Mouse (Mus musculus) MEL (cell line): ENCODE results near the gene Mapt. TPM values are rescaled to one million over a fixed set of nuclear protein-coding genes. Genes with fewer than 3 reads are reported as not detected.

ENCODE experiments used
- DNase-seq: peaks from one replicate; pipeline ENCODE4 v3.0.0; 2011; ENCODE audit warnings: low read depth, low spot score
- H3K27ac ChIP-seq: 2 replicates; pipeline ENCODE4 v1.5.1; 2012; ENCODE audit warnings: low read depth, mild to moderate bottlenecking, control low read depth, low read length, moderate library complexity; ENCODE audit not compliant: control insufficient read depth
- H3K27me3 ChIP-seq, 2 experiments: fragments of 150-350 bp in 1 of 2; sonication (generic) in 1 of 2; 2 replicates each; pipeline ENCODE4 v1.6.1; 2012; ENCODE audit warnings: low read length in 2 of 2, mild to moderate bottlenecking in 2 of 2, improper control_type of control experiment in 1 of 2, moderate library complexity in 1 of 2; ENCODE audit not compliant: insufficient read depth in 2 of 2, control insufficient read depth in 1 of 2
- H3K36me3 ChIP-seq, 2 experiments: 2 replicates each; pipeline ENCODE4 v1.6.1; 2012 to 2014; ENCODE audit warnings: low read length in 2 of 2, improper control_type of control experiment in 1 of 2, inconsistent platforms in 1 of 2, mild to moderate bottlenecking in 1 of 2; ENCODE audit not compliant: insufficient read depth in 2 of 2, control insufficient read depth in 1 of 2
- H3K4me1 ChIP-seq, 2 experiments: fragments of 150-350 bp in 1 of 2; sonication (generic) in 1 of 2; 2 replicates each; pipeline ENCODE4 v1.6.1; 2012; ENCODE audit warnings: low read length in 2 of 2, improper control_type of control experiment in 1 of 2, mild to moderate bottlenecking in 1 of 2; ENCODE audit not compliant: insufficient read depth in 2 of 2, control insufficient read depth in 1 of 2
- H3K4me3 ChIP-seq, 2 experiments: fragments of 150-350 bp in 1 of 2; sonication (generic) in 1 of 2; 2 replicates each; pipeline ENCODE4 v1.5.1; 2012; ENCODE audit warnings: low read depth in 2 of 2, low read length in 2 of 2, mild to moderate bottlenecking in 2 of 2, moderate library complexity in 2 of 2, control low read depth in 1 of 2, improper control_type of control experiment in 1 of 2; ENCODE audit not compliant: control insufficient read depth in 1 of 2, insufficient read depth in 1 of 2
- H3K79me2 ChIP-seq: 2 replicates; pipeline ENCODE4 v1.6.1; 2012; ENCODE audit warnings: mild to moderate bottlenecking, low read length, moderate library complexity; ENCODE audit not compliant: control insufficient read depth, poor library complexity, insufficient read depth
- H3K9ac ChIP-seq: 2 replicates; pipeline ENCODE4 v1.6.1; 2012; ENCODE audit warnings: low read depth, mild to moderate bottlenecking, control low read depth, low read length, moderate library complexity; ENCODE audit not compliant: control insufficient read depth, poor library complexity, severe bottlenecking
- H3K9me3 ChIP-seq: fragments of 150-350 bp; sonication (generic); replicated peaks from 2 replicates; pipeline ENCODE4 v1.6.1; 2012; ENCODE audit warnings: mild to moderate bottlenecking, low read length, improper control_type of control experiment, moderate library complexity; ENCODE audit not compliant: insufficient read depth
- BHLHE40 ChIP-seq: IDR thresholded peaks from 2 replicates; pipeline ENCODE4 v1.6.1; 2012; ENCODE audit warnings: low read depth, mild to moderate bottlenecking, inconsistent platforms, low read length, improper control_type of control experiment, borderline replicate concordance
- CHD2 ChIP-seq: IDR thresholded peaks from 2 replicates; pipeline ENCODE4 v1.6.1; 2011; ENCODE audit warnings: low read length, improper control_type of control experiment
- CTCF ChIP-seq, 3 experiments: IDR thresholded peaks in 2 of 3; conservative IDR thresholded peaks in 1 of 3; 2 replicates each; pipeline ENCODE4 v1.5.1; 2011 to 2012; ENCODE audit warnings: low read length in 3 of 3, low read depth in 2 of 3, mild to moderate bottlenecking in 2 of 3, improper control_type of control experiment in 1 of 3, inconsistent platforms in 1 of 3, mixed read lengths in 1 of 3, moderate library complexity in 1 of 3; ENCODE audit not compliant: control insufficient read depth in 1 of 3, insufficient read depth in 1 of 3, poor library complexity in 1 of 3, severe bottlenecking in 1 of 3
- JUND ChIP-seq: IDR thresholded peaks from 2 replicates; pipeline ENCODE4 v1.6.1; 2011; ENCODE audit warnings: low read depth, mild to moderate bottlenecking, improper control_type of control experiment, low read length
- MAFK ChIP-seq: IDR thresholded peaks from 2 replicates; pipeline ENCODE4 v1.6.1; 2011; ENCODE audit warnings: low read depth, mild to moderate bottlenecking, low read length, improper control_type of control experiment, borderline replicate concordance
- MAX ChIP-seq: IDR thresholded peaks from 2 replicates; pipeline ENCODE4 v1.6.1; 2011; ENCODE audit warnings: low read length, improper control_type of control experiment
- MEF2A ChIP-seq: IDR thresholded peaks from 2 replicates; pipeline ENCODE4 v1.6.1; 2014; ENCODE audit warnings: low read depth, mild to moderate bottlenecking, inconsistent platforms, low read length, improper control_type of control experiment; ENCODE audit not compliant: poor library complexity, insufficient replicate concordance, severe bottlenecking; ENCODE audit errors: extremely low read depth
- MYC ChIP-seq: IDR thresholded peaks from 2 replicates; pipeline ENCODE4 v1.6.1; 2011; ENCODE audit warnings: low read depth, mild to moderate bottlenecking, low read length, improper control_type of control experiment, moderate library complexity
- POLR2AphosphoS5 ChIP-seq: IDR thresholded peaks from 2 replicates; pipeline ENCODE4 v1.6.1; 2012; ENCODE audit warnings: low read depth, borderline replicate concordance, mild to moderate bottlenecking, inconsistent platforms, low read length, moderate library complexity, mixed read lengths
- RAD21 ChIP-seq: IDR thresholded peaks from 2 replicates; pipeline ENCODE4 v1.6.1; 2011; ENCODE audit warnings: mild to moderate bottlenecking, low read depth, low read length, improper control_type of control experiment
- RCOR1 ChIP-seq: IDR thresholded peaks from 2 replicates; pipeline ENCODE4 v1.6.1; 2012; ENCODE audit warnings: low read depth, mild to moderate bottlenecking, inconsistent platforms, low read length, improper control_type of control experiment
- TCF12 ChIP-seq: IDR thresholded peaks from 2 replicates; pipeline ENCODE4 v1.6.1; 2014; ENCODE audit warnings: low read depth, mild to moderate bottlenecking, inconsistent platforms, low read length, improper control_type of control experiment, moderate library complexity
- UBTF ChIP-seq: IDR thresholded peaks from 2 replicates; pipeline ENCODE4 v1.6.1; 2012; ENCODE audit warnings: low read depth, mild to moderate bottlenecking, inconsistent platforms, low read length, improper control_type of control experiment, moderate library complexity, borderline replicate concordance; ENCODE audit not compliant: insufficient read depth
- polyA plus RNA-seq, 2 experiments: library from polyadenylated mRNA; stranded (reverse) in 1 of 2; unstranded in 1 of 2; fragments of >175 nt in 1 of 2; fragments of >200 nt in 1 of 2; gene quantifications; 2 replicates each; pipeline versions ENCODE4 v1.2.1 to v1.2.4; 2012; ENCODE audit warnings: low replicate concordance in 2 of 2, low read depth in 1 of 2; ENCODE audit not compliant: insufficient read length in 2 of 2, insufficient read depth in 1 of 2, missing spikeins in 1 of 2
- total RNA-seq: library from RNA; depleted of rRNA; stranded (reverse); fragments of 300-350 nt; gene quantifications from 2 replicates; pipeline ENCODE4 v1.2.3, GENCODE M21; 2012

The Mapt gene
- total and polyA plus RNA-seq, 3 experiments, result 0.89 to 1.7 TPM; not detected in 1

GRCm38 (mm10) chr11:104229391-104229790, 1.8 kb upstream of the Mapt start:
- Histone ChIP-seq H3K27me3 (no peaks in the 10 kb centered on the region; a peak in 1 of 4 replicates), H3K79me2 (peaks cover 2% of the 10 kb centered on the region; the same call in 1 of the 2 replicates), H3K9ac (no peak overlapping the region), H3K4me3 (no peak overlapping the region), H3K9me3 (no peaks in the 10 kb centered on the region), H3K4me1 (peaks cover 0 to 5% of the 10 kb centered on the region in 2 experiments; a peak in 1 of 4 replicates), H3K27ac (no peak overlapping the region), H3K36me3 (peaks cover 0 to 3% of the 10 kb centered on the region in 2 experiments; a peak in 2 of 4 replicates)
- TF ChIP-seq UBTF (no peak), MYC (no peak), RCOR1 (no peak), MAFK (no peak)
- DNase-seq, result peak; percentile 21

GRCm38 (mm10) chr11:104230066-104230778, 968 bp upstream of the Mapt start:
- Histone ChIP-seq H3K4me1 (peaks cover 0 to 5% of the 10 kb centered on the region in 2 experiments; a peak in 1 of 4 replicates), H3K9ac (peak overlapping the region; percentile 89), H3K79me2 (peaks cover 2% of the 10 kb centered on the region; the same call in 1 of the 2 replicates), H3K9me3 (no peaks in the 10 kb centered on the region), H3K27ac (no peak overlapping the region), H3K36me3 (peaks cover 0 to 3% of the 10 kb centered on the region in 2 experiments; a peak in 2 of 4 replicates), H3K4me3 (peak overlapping the region; percentile 85), H3K27me3 (no peaks in the 10 kb centered on the region; a peak in 2 of 4 replicates)
- no peak for TF ChIP-seq CHD2
- TF ChIP-seq CTCF (IDR thresholded peaks at IDR 0.05 in 2 of 3, conservative IDR thresholded peaks at IDR 0.05 in 1 of 3; ENCODE audit: control insufficient read depth in 1 of 3, insufficient read depth in 1 of 3, low read depth in 2 of 3, low read length in 3 of 3, poor library complexity in 1 of 3, severe bottlenecking in 1 of 3), result peak in 1 of 3 experiments; percentile 9; a peak in 1 of 6 replicates
- peak; percentile 73 for DNase-seq

DNA sequence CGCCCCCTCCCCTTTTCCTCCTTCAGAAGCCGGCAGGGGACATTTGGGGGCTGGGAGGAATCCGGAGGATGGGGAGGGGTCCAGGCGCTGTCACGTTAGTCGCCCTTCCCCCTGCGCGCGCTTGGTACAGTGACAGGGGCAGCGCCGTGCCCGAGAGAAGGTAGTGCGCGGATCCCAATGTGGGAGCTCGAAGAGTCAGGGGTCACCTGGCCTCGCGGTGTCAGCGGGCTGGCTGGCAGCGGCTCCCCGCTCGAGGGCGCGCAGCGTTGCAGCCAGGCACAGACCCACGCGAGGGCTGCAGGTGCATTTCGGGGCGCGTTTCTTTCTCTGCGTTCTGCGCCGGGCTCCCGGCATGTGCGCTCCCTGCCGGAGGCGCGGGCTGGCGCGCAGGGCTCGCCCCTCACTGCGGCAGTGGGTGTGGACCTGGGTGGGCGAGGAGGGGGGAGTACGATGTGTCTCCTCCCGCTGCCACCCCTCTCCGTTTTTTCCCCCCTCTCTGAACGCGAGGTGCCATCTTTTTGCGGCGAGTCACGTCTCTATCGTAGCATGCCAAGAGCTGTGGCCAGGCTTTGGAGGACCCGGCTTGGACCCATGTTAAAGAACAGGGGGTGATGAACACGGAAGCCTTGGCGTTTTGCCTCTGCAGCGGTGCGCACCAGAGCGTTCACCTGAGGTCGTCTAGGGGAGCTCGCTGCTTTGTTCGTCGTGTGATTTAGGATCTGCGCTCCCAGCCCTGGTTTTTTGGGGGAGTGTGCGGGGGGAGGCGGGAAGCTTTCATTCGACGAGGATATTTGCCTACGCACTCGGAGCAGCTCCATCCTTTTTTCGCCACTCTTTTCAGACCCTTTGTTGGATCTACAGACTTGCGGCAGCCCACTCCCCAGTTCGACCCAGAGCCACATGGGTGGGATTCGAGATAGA, 1.2 kb downstream of the Mapt start:
- H3K27ac ChIP-seq, result no peak overlapping the region

More for the DNA sequence above, 1.2 kb downstream of the Mapt start:
- TF ChIP-seq TCF12 (no peak), BHLHE40 (no peak), RAD21 (no peak), MAX (no peak), POLR2AphosphoS5 (no peak), MEF2A (no peak), JUND (no peak), MAFK (no peak)
- Histone ChIP-seq H3K9me3 (no peaks in the 10 kb centered on the region), H3K27me3 (no peaks in the 10 kb centered on the region; a peak in 2 of 4 replicates), H3K4me1 (peaks cover 0 to 5% of the 10 kb centered on the region in 2 experiments; a peak in 1 of 4 replicates), H3K79me2 (peaks cover 2% of the 10 kb centered on the region; the same call in 1 of the 2 replicates), H3K4me3 (no peak overlapping the region), H3K9ac (no peak overlapping the region), H3K36me3 (peaks cover 0 to 3% of the 10 kb centered on the region in 2 experiments; a peak in 2 of 4 replicates)
- DNase-seq, result no peak
